Mouse (Mus musculus): ENCODE measurements around the gene Tbc1d14. TPM values are rescaled to one million over a fixed set of nuclear protein-coding genes. Genes with fewer than 3 reads are reported as not detected.
A peak's percentile ranks its signal among the peaks of the same experiment; 100 is the strongest.

The Tbc1d14 gene
- polyA plus RNA-seq, 1 experiment from 2014 or later, result 39.7 TPM

- ATAC-seq (replicated peaks; ENCODE audit: low FRiP score, low read depth), result no peak
- H3K4me2 ChIP-seq (ENCODE audit: low read length), result no peak overlapping the region
- WGBS, result 90% methylated on average over 4 of the region's 4 CpGs
- no peaks in the 10 kb centered on the region for H3K9me3 ChIP-seq (replicated peaks; ENCODE audit: low read length)
- H3K27me3 ChIP-seq (ENCODE audit: insufficient read depth, low read length), result no peaks in the 10 kb centered on the region
- DNase-seq (ENCODE audit: low spot score), result no peak
- no peak for TF ChIP-seq CTCF (IDR thresholded peaks at IDR 0.05; ENCODE audit: low read depth)
- H3K27ac ChIP-seq, result no peak overlapping the region
- H3K4me1 ChIP-seq (replicated peaks; ENCODE audit: insufficient read depth, low read length), result no peaks in the 10 kb centered on the region
- H3K9ac ChIP-seq (ENCODE audit: low read depth, low read length), result no peak overlapping the region
- H3K4me3 ChIP-seq (replicated peaks; ENCODE audit: low read depth, low read length), result no peak overlapping the region
- H3K36me3 ChIP-seq (ENCODE audit: insufficient read depth, low read length), result peaks cover 45% of the 10 kb centered on the region
Measured at GRCm38 (mm10) chr5:36472876-36473655, 120.0 kb downstream of the Tbc1d14 start.

- H3K27me3 ChIP-seq (ENCODE audit: insufficient read depth, low read length), result no peaks in the 10 kb centered on the region
- H3K9me3 ChIP-seq (replicated peaks; ENCODE audit: low read length), result no peaks in the 10 kb centered on the region
- H3K4me1 ChIP-seq (replicated peaks; ENCODE audit: insufficient read depth, low read length), result peaks cover 1% of the 10 kb centered on the region; the same call in 1 of the 2 replicates
- no peak overlapping the region for H3K9ac ChIP-seq (ENCODE audit: low read depth, low read length)
- WGBS, result 83% methylated on average over 8 of the region's 8 CpGs
- no peak for TF ChIP-seq CTCF (IDR thresholded peaks at IDR 0.05; ENCODE audit: low read depth)
- H3K4me2 ChIP-seq (ENCODE audit: low read length), result no peak overlapping the region
- H3K4me3 ChIP-seq (replicated peaks; ENCODE audit: low read depth, low read length), result no peak overlapping the region
- peaks cover 47% of the 10 kb centered on the region for H3K36me3 ChIP-seq (ENCODE audit: insufficient read depth, low read length)
- 0 out of 2 replicates have a peak overlapping the region, but pooled peaks have one; percentile 2 for H3K27ac ChIP-seq
- DNase-seq (ENCODE audit: low spot score), result no peak
- ATAC-seq (replicated peaks; ENCODE audit: low FRiP score, low read depth), result peak; percentile 49; the same call in 1 of the 2 replicates
Measured at GRCm38 (mm10) chr5:36471206-36471605, 121.9 kb downstream of the Tbc1d14 start.

GRCm38 (mm10) chr5:36465889-36466288 is 127.2 kb downstream of the Tbc1d14 start:
- H3K4me2 ChIP-seq (ENCODE audit: low read length), result peak overlapping the region; percentile 84
- ATAC-seq (replicated peaks; ENCODE audit: low FRiP score, low read depth), result no peak
- TF ChIP-seq CTCF (IDR thresholded peaks at IDR 0.05; ENCODE audit: low read depth), result no peak

GRCm38 (mm10) chr5:36464709-36465661 is 128.1 kb downstream of the Tbc1d14 start, which contains the start of gene Grpel1:
Gene Grpel1 (plus strand): TSS chr5:36464998.
- Histone ChIP-seq H3K27me3 (ENCODE audit: insufficient read depth, low read length) (no peaks in the 10 kb centered on the region), H3K9ac (ENCODE audit: low read depth, low read length) (peak within 1 kb of the TSS; percentile 85), H3K4me1 (replicated peaks; ENCODE audit: insufficient read depth, low read length) (peaks cover 12% of the 10 kb centered on the region; the same call in 1 of the 2 replicates), H3K4me3 (replicated peaks; ENCODE audit: low read depth, low read length) (peak within 1 kb of the TSS; percentile 98), H3K36me3 (ENCODE audit: insufficient read depth, low read length) (peaks cover 9% of the 10 kb centered on the region; the same call in 1 of the 2 replicates), H3K4me2 (ENCODE audit: low read length) (peak within 1 kb of the TSS; percentile 84), H3K9me3 (replicated peaks; ENCODE audit: low read length) (no peaks in the 10 kb centered on the region), H3K27ac (peak within 1 kb of the TSS; percentile 85)
- TF ChIP-seq CTCF (IDR thresholded peaks at IDR 0.05; ENCODE audit: low read depth), result no peak; the same call in 1 of the 2 replicates
- ATAC-seq (replicated peaks; ENCODE audit: low FRiP score, low read depth) (peak; percentile 94), DNase-seq (ENCODE audit: low spot score) (peak; percentile 100)
- WGBS, result under 1% methylated on average over 68 of the region's 68 CpGs

More at GRCm38 (mm10) chr5:36465889-36466288, 127.2 kb downstream of the Tbc1d14 start:
- peak overlapping the region; percentile 98 for H3K4me3 ChIP-seq (replicated peaks; ENCODE audit: low read depth, low read length)
- peaks cover 12% of the 10 kb centered on the region; the same call in 1 of the 2 replicates for H3K4me1 ChIP-seq (replicated peaks; ENCODE audit: insufficient read depth, low read length)
- peak overlapping the region; percentile 85; the same call in 1 of the 2 replicates for H3K9ac ChIP-seq (ENCODE audit: low read depth, low read length)
- no peaks in the 10 kb centered on the region for H3K9me3 ChIP-seq (replicated peaks; ENCODE audit: low read length)
- DNase-seq (ENCODE audit: low spot score), result no peak
- no peaks in the 10 kb centered on the region for H3K27me3 ChIP-seq (ENCODE audit: insufficient read depth, low read length)
- WGBS, result 20% methylated on average over 8 of the region's 8 CpGs
- H3K36me3 ChIP-seq (ENCODE audit: insufficient read depth, low read length), result peaks cover 17% of the 10 kb centered on the region
- peak overlapping the region; percentile 85; the same call in 1 of the 2 replicates for H3K27ac ChIP-seq

- Histone ChIP-seq H3K9me3 (replicated peaks; ENCODE audit: low read length) (no peaks in the 10 kb centered on the region), H3K27ac (no peak overlapping the region), H3K4me1 (replicated peaks; ENCODE audit: insufficient read depth, low read length) (peaks cover 12% of the 10 kb centered on the region; the same call in 1 of the 2 replicates), H3K27me3 (ENCODE audit: insufficient read depth, low read length) (no peaks in the 10 kb centered on the region), H3K9ac (ENCODE audit: low read depth, low read length) (no peak overlapping the region), H3K4me2 (ENCODE audit: low read length) (no peak overlapping the region), H3K36me3 (ENCODE audit: insufficient read depth, low read length) (0 out of 2 replicates have a peak, but pooled peaks cover 2% of the 10 kb centered on the region), H3K4me3 (replicated peaks; ENCODE audit: low read depth, low read length) (no peak overlapping the region)
- 35% methylated on average over 5 of the region's 5 CpGs for WGBS
- TF ChIP-seq CTCF (IDR thresholded peaks at IDR 0.05; ENCODE audit: low read depth), result no peak
- ATAC-seq (replicated peaks; ENCODE audit: low FRiP score, low read depth) (no peak), DNase-seq (ENCODE audit: low spot score) (no peak)
Measured at GRCm38 (mm10) chr5:36463391-36463790, 129.7 kb downstream of the Tbc1d14 start.
